Mouse (Mus musculus) liver, embryonic 14.5 days (tissue): ENCODE measurements around the gene Cps1. TPM values are rescaled to one million over a fixed set of nuclear protein-coding genes. Genes with fewer than 3 reads are reported as not detected.

ENCODE experiments used
- ATAC-seq: fragments of 200-750 bp; cut with Nextera tagmentation; 2 replicates; pipeline ENCODE4 v1.8.0; 2017; ENCODE audit warnings: moderate number of reproducible peaks, mild to moderate bottlenecking, moderate library complexity; ENCODE audit not compliant: insufficient read depth
- DNase-seq, 3 experiments: peaks; one replicate each; pipeline ENCODE4 v3.0.0-alpha.2; 2012 to 2013; ENCODE audit warnings: low read depth in 3 of 3, low spot score in 3 of 3
- H3K27ac ChIP-seq: fragments of 300-500 bp; sonication (generic); 2 replicates; pipeline ENCODE4 v1.5.1; 2014; ENCODE audit warnings: moderate library complexity, mild to moderate bottlenecking, control low read depth, inconsistent platforms
- H3K27me3 ChIP-seq: fragments of 300-500 bp; sonication (generic); 2 replicates; pipeline ENCODE4 v1.6.1; 2014; ENCODE audit warnings: mild to moderate bottlenecking, low read length, moderate library complexity; ENCODE audit not compliant: control insufficient read depth, insufficient read depth
- H3K36me3 ChIP-seq: fragments of 300-500 bp; sonication (generic); replicated peaks from 2 replicates; pipeline ENCODE4 v1.6.1; 2014; ENCODE audit warnings: low read depth; ENCODE audit not compliant: control insufficient read depth, insufficient read depth
- H3K4me1 ChIP-seq, 2 experiments: fragments of 200-500 bp in 1 of 2; fragments of 300-500 bp in 1 of 2; sonication (generic) in 1 of 2; replicated peaks; 2 replicates each; pipeline ENCODE4 v1.6.1; 2012 to 2014; ENCODE audit warnings: antibody characterized with exemption in 1 of 2, inconsistent platforms in 1 of 2, low read length in 1 of 2; ENCODE audit not compliant: control insufficient read depth in 2 of 2, insufficient read depth in 2 of 2
- H3K4me2 ChIP-seq: fragments of 300-500 bp; sonication (generic); 2 replicates; pipeline ENCODE4 v1.6.1; 2014; ENCODE audit warnings: low read depth, mild to moderate bottlenecking, control low read depth, moderate library complexity
- H3K4me3 ChIP-seq, 2 experiments: fragments of 200-500 bp in 1 of 2; fragments of 300-500 bp in 1 of 2; sonication (generic) in 1 of 2; 2 replicates each; pipeline ENCODE4 v1.5.1; 2012 to 2014; ENCODE audit warnings: low read depth in 2 of 2, low read length in 2 of 2, mild to moderate bottlenecking in 2 of 2, control low read depth in 1 of 2, inconsistent platforms in 1 of 2, moderate library complexity in 1 of 2; ENCODE audit not compliant: insufficient read depth in 1 of 2
- H3K9ac ChIP-seq: fragments of 300-500 bp; sonication (generic); replicated peaks from 2 replicates; pipeline ENCODE4 v1.6.1; 2014; ENCODE audit warnings: mild to moderate bottlenecking, control low read depth, moderate library complexity
- H3K9me3 ChIP-seq: fragments of 300-500 bp; sonication (generic); 2 replicates; pipeline ENCODE4 v1.6.1; 2016; ENCODE audit warnings: low read length, mixed read lengths; ENCODE audit not compliant: control insufficient read depth
- CTCF ChIP-seq: IDR thresholded peaks from 2 replicates; pipeline ENCODE4 v1.5.1; 2016; ENCODE audit warnings: antibody characterized with exemption, low read depth, control low read depth
- EP300 ChIP-seq: IDR thresholded peaks from 2 replicates; pipeline ENCODE4 v1.6.1; 2016; ENCODE audit warnings: antibody characterized with exemption, low read depth
- WGBS: fragments of 180-500 bp; shearing (Covaris S2); extraction: QIAGEN DNeasy Blood & Tissue Kit; methylation state at CpG from one replicate; pipeline ENCODE4 v1.1.7; 2014; ENCODE audit not compliant: insufficient replicate concordance; 5-methylcytosine and 5-hydroxymethylcytosine counted together
- polyA plus RNA-seq, 2 experiments: library from polyadenylated mRNA; depleted of rRNA in 1 of 2; stranded (reverse) in 1 of 2; unstranded in 1 of 2; fragments of >200 nt; fragmentation: Nextera tagmentation in 1 of 2; extraction: Ambion mirVana in 1 of 2; gene quantifications; 2 replicates each; pipeline versions ENCODE4 v1.2.1 to v1.2.3; 2012 to 2014

Cps1 gene
- polyA plus RNA-seq, 2 experiments: 1.2 to 2.7 TPM

GRCm38 (mm10) chr1:67117778-67118177, 5.0 kb upstream of the Cps1 start:
- Histone ChIP-seq H3K4me2 (no peak overlapping the region), H3K36me3 (no peaks in the 10 kb centered on the region), H3K4me1 (no peaks in the 10 kb centered on the region), H3K27me3 (no peaks in the 10 kb centered on the region), H3K9ac (no peak overlapping the region), H3K4me3 (no peak overlapping the region), H3K9me3 (no peaks in the 10 kb centered on the region), H3K27ac (no peak overlapping the region)
- no peak for TF ChIP-seq CTCF
- TF ChIP-seq EP300: no peak
- DNase-seq (no peak), ATAC-seq (no peak)
- 54% methylated on average over 6 of the region's 6 CpGs for WGBS

GRCm38 (mm10) chr1:67125433-67125832, 2.6 kb downstream of the Cps1 start:
- TF ChIP-seq EP300 (no peak), CTCF (no peak)
- Histone ChIP-seq H3K27ac (no peak overlapping the region), H3K9me3 (no peaks in the 10 kb centered on the region), H3K4me2 (no peak overlapping the region), H3K9ac (no peak overlapping the region), H3K4me1 (no peaks in the 10 kb centered on the region), H3K4me3 (no peak overlapping the region), H3K27me3 (no peaks in the 10 kb centered on the region), H3K36me3 (no peaks in the 10 kb centered on the region)
- DNase-seq (no peak), ATAC-seq (no peak)
- WGBS: 53% methylated on average over 2 of the region's 2 CpGs

- H3K9me3 ChIP-seq: no peaks in the 10 kb centered on the region
- H3K9ac ChIP-seq: no peak overlapping the region
- H3K27me3 ChIP-seq: no peaks in the 10 kb centered on the region
- no peaks in the 10 kb centered on the region for H3K36me3 ChIP-seq
- H3K27ac ChIP-seq: no peak overlapping the region
- ATAC-seq (no peak), DNase-seq (no peak)
- no peaks in the 10 kb centered on the region for H3K4me1 ChIP-seq
- 6% methylated on average over 8 of the region's 8 CpGs for WGBS
- H3K4me2 ChIP-seq: no peak overlapping the region
- H3K4me3 ChIP-seq: no peak overlapping the region
- TF ChIP-seq CTCF (peak; percentile 31; the same call in 1 of the 2 replicates), EP300 (no peak)
Measured at GRCm38 (mm10) chr1:67143939-67144338, 21.1 kb downstream of the Cps1 start.

GRCm38 (mm10) chr1:67151246-67151645, 28.4 kb downstream of the Cps1 start:
- H3K27me3 ChIP-seq: no peaks in the 10 kb centered on the region
- H3K9me3 ChIP-seq: no peaks in the 10 kb centered on the region
- no peak overlapping the region for H3K27ac ChIP-seq
- H3K4me2 ChIP-seq: no peak overlapping the region
- DNase-seq (no peak), ATAC-seq (no peak)
- WGBS: 59% methylated on average over 3 of the region's 3 CpGs
- TF ChIP-seq CTCF (no peak), EP300 (no peak)
- no peak overlapping the region for H3K4me3 ChIP-seq
- no peak overlapping the region for H3K9ac ChIP-seq
- no peaks in the 10 kb centered on the region for H3K36me3 ChIP-seq
- H3K4me1 ChIP-seq: no peaks in the 10 kb centered on the region

DNA sequence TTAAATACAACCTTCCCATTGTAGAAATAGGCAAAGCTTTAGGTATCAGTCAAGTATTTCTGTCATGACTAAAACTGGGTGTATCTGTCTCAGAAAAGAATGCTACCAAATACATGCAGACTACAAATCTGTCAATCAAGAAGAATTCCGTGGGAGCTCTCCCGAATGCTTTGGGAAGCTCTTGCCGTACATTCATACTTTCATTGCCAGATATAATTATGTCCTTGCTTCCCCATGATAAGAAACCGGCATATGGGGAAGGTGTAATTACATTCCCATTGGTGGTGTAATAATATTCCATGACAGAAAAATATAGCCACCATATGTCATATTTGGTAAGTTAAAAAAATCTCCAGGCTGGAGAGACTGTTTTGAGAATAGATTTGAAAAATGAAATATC, 44.5 kb downstream of the Cps1 start:
- 67% methylated on average over 4 of the region's 4 CpGs for WGBS

More for the DNA sequence above, 44.5 kb downstream of the Cps1 start:
- no peak for ATAC-seq
- Histone ChIP-seq H3K36me3 (no peaks in the 10 kb centered on the region), H3K27me3 (no peaks in the 10 kb centered on the region), H3K4me3 (no peak overlapping the region), H3K9ac (no peak overlapping the region), H3K9me3 (no peaks in the 10 kb centered on the region), H3K4me2 (no peak overlapping the region), H3K27ac (no peak overlapping the region), H3K4me1 (no peaks in the 10 kb centered on the region)
- TF ChIP-seq EP300 (no peak), CTCF (no peak)
- no peak for DNase-seq
